Mouse (Mus musculus): ENCODE measurements around the gene Rc3h1. TPM values are rescaled to one million over a fixed set of nuclear protein-coding genes. Genes with fewer than 3 reads are reported as not detected.
"Not testable (repeated sequence)": the region's sequence is repeated elsewhere in the genome, so short reads cannot be mapped to it uniquely, and the experiment has no call there.

The Rc3h1 gene
- polyA plus RNA-seq, 1 experiment from 2014 or later: 8.8 TPM

- Histone ChIP-seq H3K27ac (ENCODE audit: low read depth, low read length) (no peak overlapping the region), H3K4me2 (no peak overlapping the region), H3K36me3 (ENCODE audit: control insufficient read depth, insufficient read depth, low read length) (no peaks in the 10 kb centered on the region), H3K4me1 (ENCODE audit: control insufficient read depth, insufficient read depth, low read length) (no peaks in the 10 kb centered on the region), H3K9ac (ENCODE audit: low read length) (no peak overlapping the region), H3K27me3 (ENCODE audit: control insufficient read depth, insufficient read depth, low read length) (no peaks in the 10 kb centered on the region), H3K9me3 (ENCODE audit: control insufficient read depth, low read length) (no peaks in the 10 kb centered on the region), H3K4me3 (ENCODE audit: low read depth, low read length) (no peak overlapping the region)
- 88% methylated on average over 8 of the region's 8 CpGs for WGBS
- ATAC-seq (ENCODE audit: low FRiP score): no peak
- no peak for DNase-seq (ENCODE audit: low spot score, missing footprints)
These were observed 74.5 kb downstream of the Rc3h1 start for GRCm38 (mm10) chr1:160980537-160981234.

- no peak overlapping the region for H3K4me3 ChIP-seq (ENCODE audit: low read depth, low read length)
- no peak overlapping the region for H3K9ac ChIP-seq (ENCODE audit: low read length)
- ATAC-seq (ENCODE audit: low FRiP score): no peak
- WGBS: 93% methylated on average over 4 of the region's 4 CpGs
- DNase-seq (ENCODE audit: low spot score, missing footprints): no peak
- H3K4me2 ChIP-seq: no peak overlapping the region
- H3K4me1 ChIP-seq (ENCODE audit: control insufficient read depth, insufficient read depth, low read length): no peaks in the 10 kb centered on the region
- H3K9me3 ChIP-seq (ENCODE audit: control insufficient read depth, low read length): no peaks in the 10 kb centered on the region
- no peaks in the 10 kb centered on the region for H3K27me3 ChIP-seq (ENCODE audit: control insufficient read depth, insufficient read depth, low read length)
- no peak overlapping the region for H3K27ac ChIP-seq (ENCODE audit: low read depth, low read length)
- H3K36me3 ChIP-seq (ENCODE audit: control insufficient read depth, insufficient read depth, low read length): no peaks in the 10 kb centered on the region
These were observed 75.1 kb downstream of the Rc3h1 start for GRCm38 (mm10) chr1:160981337-160981736.

- no peaks in the 10 kb centered on the region for H3K27me3 ChIP-seq (ENCODE audit: control insufficient read depth, insufficient read depth, low read length)
- no peaks in the 10 kb centered on the region for H3K9me3 ChIP-seq (ENCODE audit: control insufficient read depth, low read length)
- ATAC-seq (ENCODE audit: low FRiP score): no peak
- DNase-seq (ENCODE audit: low spot score, missing footprints): no peak
- WGBS: 95% methylated on average over 3 of the region's 3 CpGs
- no peak overlapping the region for H3K9ac ChIP-seq (ENCODE audit: low read length)
- no peaks in the 10 kb centered on the region for H3K36me3 ChIP-seq (ENCODE audit: control insufficient read depth, insufficient read depth, low read length)
- H3K4me1 ChIP-seq (ENCODE audit: control insufficient read depth, insufficient read depth, low read length): no peaks in the 10 kb centered on the region
- H3K4me3 ChIP-seq (ENCODE audit: low read depth, low read length): no peak overlapping the region
- H3K4me2 ChIP-seq: no peak overlapping the region
- no peak overlapping the region for H3K27ac ChIP-seq (ENCODE audit: low read depth, low read length)
These were observed 76.7 kb downstream of the Rc3h1 start for GRCm38 (mm10) chr1:160982887-160983286.

GRCm38 (mm10) chr1:160984731-160985130 is 78.5 kb downstream of the Rc3h1 start:
- not testable (repeated sequence) for ATAC-seq (ENCODE audit: low FRiP score); H3K27me3 ChIP-seq (ENCODE audit: control insufficient read depth, insufficient read depth, low read length); H3K4me2 ChIP-seq; H3K9me3 ChIP-seq (ENCODE audit: control insufficient read depth, low read length); H3K36me3 ChIP-seq (ENCODE audit: control insufficient read depth, insufficient read depth, low read length); H3K27ac ChIP-seq (ENCODE audit: low read depth, low read length); H3K4me3 ChIP-seq (ENCODE audit: low read depth, low read length); H3K9ac ChIP-seq (ENCODE audit: low read length); DNase-seq (ENCODE audit: low spot score, missing footprints); H3K4me1 ChIP-seq (ENCODE audit: control insufficient read depth, insufficient read depth, low read length)
- 61% methylated on average over 1 of the region's 1 CpGs for WGBS

GRCm38 (mm10) chr1:160985477-160985876 is 79.3 kb downstream of the Rc3h1 start:
- no peak overlapping the region for H3K4me3 ChIP-seq (ENCODE audit: low read depth, low read length)

GRCm38 (mm10) chr1:160986881-160987635 is 80.8 kb downstream of the Rc3h1 start:
- Histone ChIP-seq H3K27ac (ENCODE audit: low read depth, low read length) (no peak overlapping the region), H3K9ac (ENCODE audit: low read length) (no peak overlapping the region), H3K27me3 (ENCODE audit: control insufficient read depth, insufficient read depth, low read length) (no peaks in the 10 kb centered on the region), H3K9me3 (ENCODE audit: control insufficient read depth, low read length) (no peaks in the 10 kb centered on the region), H3K36me3 (ENCODE audit: control insufficient read depth, insufficient read depth, low read length) (no peaks in the 10 kb centered on the region), H3K4me3 (ENCODE audit: low read depth, low read length) (no peak overlapping the region), H3K4me1 (ENCODE audit: control insufficient read depth, insufficient read depth, low read length) (no peaks in the 10 kb centered on the region), H3K4me2 (no peak overlapping the region)
- no peak for ATAC-seq (ENCODE audit: low FRiP score)
- DNase-seq (ENCODE audit: low spot score, missing footprints): no peak
- 89% methylated on average over 17 of the region's 17 CpGs for WGBS

More at GRCm38 (mm10) chr1:160985477-160985876, 79.3 kb downstream of the Rc3h1 start:
- Histone ChIP-seq H3K4me2 (no peak overlapping the region), H3K36me3 (ENCODE audit: control insufficient read depth, insufficient read depth, low read length) (no peaks in the 10 kb centered on the region), H3K27me3 (ENCODE audit: control insufficient read depth, insufficient read depth, low read length) (no peaks in the 10 kb centered on the region), H3K9ac (ENCODE audit: low read length) (no peak overlapping the region), H3K4me1 (ENCODE audit: control insufficient read depth, insufficient read depth, low read length) (no peaks in the 10 kb centered on the region), H3K9me3 (ENCODE audit: control insufficient read depth, low read length) (no peaks in the 10 kb centered on the region), H3K27ac (ENCODE audit: low read depth, low read length) (no peak overlapping the region)
- 81% methylated on average over 6 of the region's 6 CpGs for WGBS
- ATAC-seq (ENCODE audit: low FRiP score) (no peak), DNase-seq (ENCODE audit: low spot score, missing footprints) (no peak)

- 93% methylated on average over 14 of the region's 15 CpGs for WGBS
- H3K9ac ChIP-seq (ENCODE audit: low read length): no peak overlapping the region
- H3K4me2 ChIP-seq: no peak overlapping the region
- H3K36me3 ChIP-seq (ENCODE audit: control insufficient read depth, insufficient read depth, low read length): no peaks in the 10 kb centered on the region; the same call in 1 of the 2 replicates
- DNase-seq (ENCODE audit: low spot score, missing footprints) (no peak), ATAC-seq (ENCODE audit: low FRiP score) (no peak)
- H3K27me3 ChIP-seq (ENCODE audit: control insufficient read depth, insufficient read depth, low read length): no peaks in the 10 kb centered on the region
- no peaks in the 10 kb centered on the region for H3K9me3 ChIP-seq (ENCODE audit: control insufficient read depth, low read length)
- no peak overlapping the region for H3K27ac ChIP-seq (ENCODE audit: low read depth, low read length)
- no peaks in the 10 kb centered on the region for H3K4me1 ChIP-seq (ENCODE audit: control insufficient read depth, insufficient read depth, low read length)
- no peak overlapping the region for H3K4me3 ChIP-seq (ENCODE audit: low read depth, low read length)
These were observed 83.2 kb downstream of the Rc3h1 start for GRCm38 (mm10) chr1:160989395-160989794.

GRCm38 (mm10) chr1:160993851-160994250 is 87.6 kb downstream of the Rc3h1 start:
- DNase-seq (ENCODE audit: low spot score, missing footprints) (no peak), ATAC-seq (ENCODE audit: low FRiP score) (peak; percentile 9; the same call in 1 of the 2 replicates)
- Histone ChIP-seq H3K4me3 (ENCODE audit: low read depth, low read length) (no peak overlapping the region), H3K4me2 (no peak overlapping the region), H3K9ac (ENCODE audit: low read length) (no peak overlapping the region), H3K4me1 (ENCODE audit: control insufficient read depth, insufficient read depth, low read length) (no peaks in the 10 kb centered on the region), H3K27me3 (ENCODE audit: control insufficient read depth, insufficient read depth, low read length) (no peaks in the 10 kb centered on the region), H3K27ac (ENCODE audit: low read depth, low read length) (no peak overlapping the region), H3K9me3 (ENCODE audit: control insufficient read depth, low read length) (no peaks in the 10 kb centered on the region), H3K36me3 (ENCODE audit: control insufficient read depth, insufficient read depth, low read length) (no peaks in the 10 kb centered on the region; the same call in 1 of the 2 replicates)
- 85% methylated on average over 6 of the region's 6 CpGs for WGBS

- Histone ChIP-seq H3K9me3 (ENCODE audit: control insufficient read depth, low read length) (no peaks in the 10 kb centered on the region), H3K36me3 (ENCODE audit: control insufficient read depth, insufficient read depth, low read length) (no peaks in the 10 kb centered on the region; the same call in 1 of the 2 replicates), H3K4me2 (no peak overlapping the region), H3K27me3 (ENCODE audit: control insufficient read depth, insufficient read depth, low read length) (no peaks in the 10 kb centered on the region), H3K9ac (ENCODE audit: low read length) (no peak overlapping the region), H3K4me1 (ENCODE audit: control insufficient read depth, insufficient read depth, low read length) (no peaks in the 10 kb centered on the region), H3K27ac (ENCODE audit: low read depth, low read length) (no peak overlapping the region), H3K4me3 (ENCODE audit: low read depth, low read length) (no peak overlapping the region)
- ATAC-seq (ENCODE audit: low FRiP score): no peak
- DNase-seq (ENCODE audit: low spot score, missing footprints): no peak
- WGBS: 67% methylated on average over 4 of the region's 4 CpGs
These were observed 98.7 kb downstream of the Rc3h1 start for GRCm38 (mm10) chr1:161004942-161005341.

Data from midbrain, embryonic 11.5 days (tissue).